Mouse (Mus musculus): ENCODE measurements around the gene Ddi2.

GRCm38 (mm10) chr4:141682706-141683230 is 40.5 kb downstream of the Ddi2 start:
- TF ChIP-seq POLR2A (IDR thresholded peaks at IDR 0.05; ENCODE audit: control insufficient read depth, extremely low read depth, insufficient read depth, low read length, poor library complexity) (no peak), CTCF (IDR thresholded peaks at IDR 0.05; ENCODE audit: borderline replicate concordance, control insufficient read depth, extremely low read depth, insufficient read depth, low read length, poor library complexity) (no peak)
